Mouse (Mus musculus): ENCODE measurements around the gene Cdc42. TPM values are rescaled to one million over a fixed set of nuclear protein-coding genes. Genes with fewer than 3 reads are reported as not detected.

Cdc42 gene
- polyA plus RNA-seq, 1 experiment from 2014 or later, result 529 TPM

- Histone ChIP-seq H3K36me3 (ENCODE audit: control insufficient read depth, insufficient read depth, low read length) (no peaks in the 10 kb centered on the region), H3K27ac (replicated peaks in 1 of 2; ENCODE audit: control insufficient read depth in 1 of 2, insufficient read depth in 1 of 2, low read depth in 2 of 2, low read length in 2 of 2) (no peak overlapping the region), H3K9me3 (ENCODE audit: control insufficient read depth, low read length) (no peaks in the 10 kb centered on the region), H3K4me2 (ENCODE audit: low read length) (no peak overlapping the region), H3K9ac (ENCODE audit: low read length) (no peak overlapping the region), H3K4me1 (ENCODE audit: control insufficient read depth in 2 of 2, insufficient read depth in 2 of 2, low read length in 2 of 2) (peaks cover 3 to 22% of the 10 kb centered on the region in 2 experiments; a peak in 3 of 4 replicates), H3K27me3 (ENCODE audit: control insufficient read depth, insufficient read depth, low read length) (peaks cover 84% of the 10 kb centered on the region), H3K4me3 (ENCODE audit: control insufficient read depth in 1 of 2, insufficient read depth in 1 of 2, low read depth in 1 of 2, low read length in 2 of 2) (no peak overlapping the region)
- no peak for ATAC-seq (ENCODE audit: insufficient number of reproducible peaks, insufficient read depth, low FRiP score, low read depth)
- 49% methylated on average over 3 of the region's 3 CpGs for WGBS
Observed at GRCm38 (mm10) chr4:137281273-137281672, 76.2 kb downstream of the Cdc42 start.

GRCm38 (mm10) chr4:137279346-137279745 is 78.2 kb downstream of the Cdc42 start:
- no peak overlapping the region for H3K4me2 ChIP-seq (ENCODE audit: low read length)
- H3K27ac ChIP-seq (replicated peaks in 1 of 2; ENCODE audit: control insufficient read depth in 1 of 2, insufficient read depth in 1 of 2, low read depth in 2 of 2, low read length in 2 of 2), result no peak overlapping the region
- WGBS, result 34% methylated on average over 5 of the region's 5 CpGs

GRCm38 (mm10) chr4:137278144-137279040 is 79.1 kb downstream of the Cdc42 start:
- Histone ChIP-seq H3K27me3 (ENCODE audit: control insufficient read depth, insufficient read depth, low read length) (peaks cover 90% of the 10 kb centered on the region), H3K36me3 (ENCODE audit: control insufficient read depth, insufficient read depth, low read length) (no peaks in the 10 kb centered on the region), H3K27ac (replicated peaks in 1 of 2; ENCODE audit: control insufficient read depth in 1 of 2, insufficient read depth in 1 of 2, low read depth in 2 of 2, low read length in 2 of 2) (no peak overlapping the region), H3K4me2 (ENCODE audit: low read length) (peak overlapping the region; percentile 89), H3K4me1 (ENCODE audit: control insufficient read depth in 2 of 2, insufficient read depth in 2 of 2, low read length in 2 of 2) (peaks cover 5 to 28% of the 10 kb centered on the region in 2 experiments; a peak in 3 of 4 replicates), H3K9me3 (ENCODE audit: control insufficient read depth, low read length) (no peaks in the 10 kb centered on the region), H3K9ac (ENCODE audit: low read length) (peak overlapping the region; percentile 64), H3K4me3 (ENCODE audit: control insufficient read depth in 1 of 2, insufficient read depth in 1 of 2, low read depth in 1 of 2, low read length in 2 of 2) (peak overlapping the region; percentile 44 to 48)
- no peak for ATAC-seq (ENCODE audit: insufficient number of reproducible peaks, insufficient read depth, low FRiP score, low read depth)
- 3% methylated on average over 21 of the region's 22 CpGs for WGBS

More at GRCm38 (mm10) chr4:137279346-137279745, 78.2 kb downstream of the Cdc42 start:
- Histone ChIP-seq H3K4me3 (ENCODE audit: control insufficient read depth in 1 of 2, insufficient read depth in 1 of 2, low read depth in 1 of 2, low read length in 2 of 2) (no peak overlapping the region), H3K36me3 (ENCODE audit: control insufficient read depth, insufficient read depth, low read length) (no peaks in the 10 kb centered on the region), H3K27me3 (ENCODE audit: control insufficient read depth, insufficient read depth, low read length) (peaks cover 96% of the 10 kb centered on the region), H3K9me3 (ENCODE audit: control insufficient read depth, low read length) (no peaks in the 10 kb centered on the region), H3K4me1 (ENCODE audit: control insufficient read depth in 2 of 2, insufficient read depth in 2 of 2, low read length in 2 of 2) (peaks cover 4 to 24% of the 10 kb centered on the region in 2 experiments; a peak in 3 of 4 replicates), H3K9ac (ENCODE audit: low read length) (no peak overlapping the region)
- ATAC-seq (ENCODE audit: insufficient number of reproducible peaks, insufficient read depth, low FRiP score, low read depth), result no peak

DNA sequence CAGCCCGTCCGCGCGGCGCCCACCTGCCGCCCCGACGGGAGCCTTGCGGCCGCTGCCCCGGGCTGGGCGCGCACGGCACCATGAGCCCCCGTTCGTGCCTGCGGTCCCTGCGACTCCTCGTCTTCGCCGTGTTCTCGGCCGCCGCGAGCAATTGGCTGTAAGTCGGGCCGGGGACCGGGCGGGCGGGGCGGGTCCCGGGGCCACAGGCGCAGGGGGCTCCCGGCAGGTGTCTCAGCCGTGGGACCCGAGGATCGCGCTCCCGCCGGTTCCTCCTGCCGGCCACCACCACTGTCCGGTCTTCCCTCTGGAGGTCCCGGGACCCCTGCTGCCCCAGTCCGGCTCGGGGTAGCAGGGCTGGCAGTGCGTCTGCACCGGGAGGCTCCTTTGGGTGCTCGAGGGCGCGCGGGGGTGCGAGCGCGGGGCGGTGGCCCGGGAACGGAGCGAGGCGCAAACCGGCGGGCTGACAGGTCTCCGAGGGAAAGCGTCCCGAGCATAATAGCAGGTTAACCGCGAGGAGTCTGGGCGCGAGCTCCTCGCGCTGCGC is 79.8 kb downstream of the Cdc42 start:
- Histone ChIP-seq H3K4me1 (ENCODE audit: control insufficient read depth in 2 of 2, insufficient read depth in 2 of 2, low read length in 2 of 2) (peaks cover 2 to 21% of the 10 kb centered on the region in 2 experiments; a peak in 3 of 4 replicates), H3K9ac (ENCODE audit: low read length) (peak overlapping the region; percentile 64)

GRCm38 (mm10) chr4:137277166-137277513 is 80.4 kb downstream of the Cdc42 start, which contains the start of gene Wnt4:
Wnt4 (plus strand) TSS chr4:137277489.
- Histone ChIP-seq H3K4me1 (ENCODE audit: control insufficient read depth in 2 of 2, insufficient read depth in 2 of 2, low read length in 2 of 2) (peaks cover 2 to 18% of the 10 kb centered on the region in 2 experiments; a peak in 3 of 4 replicates), H3K27ac (replicated peaks in 1 of 2; ENCODE audit: control insufficient read depth in 1 of 2, insufficient read depth in 1 of 2, low read depth in 2 of 2, low read length in 2 of 2) (no peak within 1 kb of the TSS), H3K9ac (ENCODE audit: low read length) (peak within 1 kb of the TSS; percentile 64), H3K4me3 (ENCODE audit: control insufficient read depth in 1 of 2, insufficient read depth in 1 of 2, low read depth in 1 of 2, low read length in 2 of 2) (peak within 1 kb of the TSS; percentile 44 to 48), H3K4me2 (ENCODE audit: low read length) (peak within 1 kb of the TSS; percentile 89), H3K9me3 (ENCODE audit: control insufficient read depth, low read length) (no peaks in the 10 kb centered on the region), H3K36me3 (ENCODE audit: control insufficient read depth, insufficient read depth, low read length) (no peaks in the 10 kb centered on the region), H3K27me3 (ENCODE audit: control insufficient read depth, insufficient read depth, low read length) (peaks cover 78% of the 10 kb centered on the region)
- ATAC-seq (ENCODE audit: insufficient number of reproducible peaks, insufficient read depth, low FRiP score, low read depth), result peak; percentile 52
- 0% methylated on average over 27 of the region's 45 CpGs for WGBS

More for the DNA sequence above, 79.8 kb downstream of the Cdc42 start:
- Histone ChIP-seq H3K27ac (replicated peaks in 1 of 2; ENCODE audit: control insufficient read depth in 1 of 2, insufficient read depth in 1 of 2, low read depth in 2 of 2, low read length in 2 of 2) (no peak overlapping the region), H3K4me3 (ENCODE audit: control insufficient read depth in 1 of 2, insufficient read depth in 1 of 2, low read depth in 1 of 2, low read length in 2 of 2) (peak overlapping the region; percentile 44 to 48), H3K9me3 (ENCODE audit: control insufficient read depth, low read length) (no peaks in the 10 kb centered on the region), H3K4me2 (ENCODE audit: low read length) (peak overlapping the region; percentile 89), H3K36me3 (ENCODE audit: control insufficient read depth, insufficient read depth, low read length) (no peaks in the 10 kb centered on the region), H3K27me3 (ENCODE audit: control insufficient read depth, insufficient read depth, low read length) (peaks cover 83% of the 10 kb centered on the region)
- WGBS, result under 1% methylated on average over 60 of the region's 71 CpGs
- ATAC-seq (ENCODE audit: insufficient number of reproducible peaks, insufficient read depth, low FRiP score, low read depth), result no peak

- peak; percentile 9; the same call in 1 of the 2 replicates for ATAC-seq (ENCODE audit: insufficient number of reproducible peaks, insufficient read depth, low FRiP score, low read depth)
- H3K4me2 ChIP-seq (ENCODE audit: low read length), result peak overlapping the region; percentile 89
- H3K27me3 ChIP-seq (ENCODE audit: control insufficient read depth, insufficient read depth, low read length), result peaks cover 72% of the 10 kb centered on the region
- no peaks in the 10 kb centered on the region for H3K36me3 ChIP-seq (ENCODE audit: control insufficient read depth, insufficient read depth, low read length)
- peak overlapping the region; percentile 44 to 48 for H3K4me3 ChIP-seq (ENCODE audit: control insufficient read depth in 1 of 2, insufficient read depth in 1 of 2, low read depth in 1 of 2, low read length in 2 of 2)
- peak overlapping the region; percentile 64 for H3K9ac ChIP-seq (ENCODE audit: low read length)
- 2% methylated on average over 40 of the region's 46 CpGs for WGBS
- H3K27ac ChIP-seq (replicated peaks in 1 of 2; ENCODE audit: control insufficient read depth in 1 of 2, insufficient read depth in 1 of 2, low read depth in 2 of 2, low read length in 2 of 2), result no peak overlapping the region
- peaks cover 2 to 18% of the 10 kb centered on the region in 2 experiments; a peak in 3 of 4 replicates for H3K4me1 ChIP-seq (ENCODE audit: control insufficient read depth in 2 of 2, insufficient read depth in 2 of 2, low read length in 2 of 2)
- no peaks in the 10 kb centered on the region for H3K9me3 ChIP-seq (ENCODE audit: control insufficient read depth, low read length)
Observed at GRCm38 (mm10) chr4:137276443-137277165, 80.9 kb downstream of the Cdc42 start.

- H3K4me3 ChIP-seq (ENCODE audit: control insufficient read depth in 1 of 2, insufficient read depth in 1 of 2, low read depth in 1 of 2, low read length in 2 of 2), result no peak overlapping the region
- H3K27ac ChIP-seq (replicated peaks in 1 of 2; ENCODE audit: control insufficient read depth in 1 of 2, insufficient read depth in 1 of 2, low read depth in 2 of 2, low read length in 2 of 2), result no peak overlapping the region
- peaks cover 54% of the 10 kb centered on the region for H3K27me3 ChIP-seq (ENCODE audit: control insufficient read depth, insufficient read depth, low read length)
Observed at GRCm38 (mm10) chr4:137274304-137274703, 83.2 kb downstream of the Cdc42 start.

More at GRCm38 (mm10) chr4:137274304-137274703, 83.2 kb downstream of the Cdc42 start:
- WGBS, result 12% methylated on average over 6 of the region's 6 CpGs
- Histone ChIP-seq H3K9ac (ENCODE audit: low read length) (no peak overlapping the region), H3K4me2 (ENCODE audit: low read length) (no peak overlapping the region), H3K9me3 (ENCODE audit: control insufficient read depth, low read length) (no peaks in the 10 kb centered on the region), H3K4me1 (ENCODE audit: control insufficient read depth in 2 of 2, insufficient read depth in 2 of 2, low read length in 2 of 2) (peaks cover 2 to 18% of the 10 kb centered on the region in 2 experiments; a peak in 3 of 4 replicates), H3K36me3 (ENCODE audit: control insufficient read depth, insufficient read depth, low read length) (no peaks in the 10 kb centered on the region)
- ATAC-seq (ENCODE audit: insufficient number of reproducible peaks, insufficient read depth, low FRiP score, low read depth), result no peak
